Mouse (Mus musculus): ENCODE data around the gene Abcg3.
"Not testable (repeated sequence)": the region's sequence is repeated elsewhere in the genome, so short reads cannot be mapped to it uniquely, and the experiment has no call there.

The Abcg3 gene

GRCm38 (mm10) chr5:104982535-104982934 lies at the start of gene Abcg3:
Abcg3 (minus strand) TSS chr5:104982718.
- no peak for DNase-seq (ENCODE audit: extremely low read depth, insufficient read length, low spot score)

- no peak for DNase-seq (ENCODE audit: extremely low read depth, insufficient read length, low spot score)
These were observed 30.0 kb upstream of the Abcg3 start for GRCm38 (mm10) chr5:105012551-105012950.

GRCm38 (mm10) chr5:105011570-105011969 lies 29.1 kb upstream of the Abcg3 start:
- no peak for DNase-seq (ENCODE audit: extremely low read depth, insufficient read length, low spot score)

- no peak for DNase-seq (ENCODE audit: extremely low read depth, insufficient read length, low spot score)
These were observed 27.9 kb upstream of the Abcg3 start for GRCm38 (mm10) chr5:105010376-105010775.

DNA sequence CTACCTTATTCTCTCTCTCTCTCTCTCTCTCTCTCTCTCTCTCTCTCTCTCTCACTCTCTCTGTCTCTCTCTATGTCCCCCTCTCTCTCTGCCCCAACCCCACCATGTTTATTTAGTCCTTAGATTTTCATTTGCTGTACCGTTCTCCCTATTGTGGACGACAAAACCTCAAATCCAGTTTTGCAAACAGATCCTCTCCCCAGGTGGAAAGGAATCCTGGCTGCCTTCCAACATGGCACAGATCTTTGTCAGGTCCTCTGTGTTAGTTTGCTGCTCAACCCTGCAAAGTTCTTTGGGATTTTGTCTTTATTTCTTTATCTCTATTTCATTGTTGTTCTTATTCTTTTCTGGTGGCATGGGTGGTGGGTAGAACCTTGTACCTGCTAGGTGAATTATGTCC lies 6.9 kb upstream of the Abcg3 start:
- DNase-seq (ENCODE audit: extremely low read depth, insufficient read length, low spot score), result no peak

DNA sequence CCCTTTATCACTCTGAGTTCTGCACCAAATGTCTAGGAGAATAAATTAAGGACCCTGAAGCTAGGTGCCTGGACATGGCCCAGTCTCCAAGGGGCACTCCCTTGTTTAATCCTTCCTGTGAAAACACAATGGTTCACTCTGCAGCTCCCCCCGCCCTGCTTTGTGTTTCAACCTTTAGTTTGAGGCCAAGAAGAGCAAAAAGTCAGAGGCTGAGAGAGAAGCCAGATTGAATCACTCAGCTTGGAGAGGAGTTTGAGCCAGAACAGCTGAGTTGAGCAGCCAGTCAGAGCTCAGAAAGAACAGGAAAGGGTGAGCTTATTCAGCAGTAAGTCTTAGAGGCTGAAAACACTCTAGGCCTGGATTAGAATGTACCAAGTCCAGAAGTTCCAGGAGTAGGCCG lies 5.5 kb upstream of the Abcg3 start:
- DNase-seq (ENCODE audit: extremely low read depth, insufficient read length, low spot score), result no peak

DNA sequence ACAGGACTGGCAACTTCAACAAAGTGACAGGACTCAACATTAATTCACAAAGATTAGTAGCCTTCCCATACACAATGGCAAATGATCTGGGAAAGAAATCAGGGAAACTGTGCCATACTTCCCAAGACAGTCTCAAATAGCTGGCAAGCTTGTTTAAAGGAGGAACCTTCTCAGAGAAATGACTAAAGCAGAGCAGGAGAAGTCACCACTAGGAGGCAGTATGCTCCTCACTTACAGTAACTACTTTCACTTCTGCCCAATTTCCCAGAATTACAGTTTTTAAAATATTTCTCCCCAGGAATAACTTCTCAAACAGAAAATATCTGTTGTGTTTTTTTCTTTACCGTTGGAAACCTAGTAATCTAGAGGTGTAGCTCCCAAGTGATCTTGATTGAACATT lies 4.2 kb upstream of the Abcg3 start:
- DNase-seq (ENCODE audit: extremely low read depth, insufficient read length, low spot score), result no peak

- DNase-seq (ENCODE audit: extremely low read depth, insufficient read length, low spot score), result no peak
These were observed 3.4 kb downstream of the Abcg3 start for GRCm38 (mm10) chr5:104979040-104979513.

DNA sequence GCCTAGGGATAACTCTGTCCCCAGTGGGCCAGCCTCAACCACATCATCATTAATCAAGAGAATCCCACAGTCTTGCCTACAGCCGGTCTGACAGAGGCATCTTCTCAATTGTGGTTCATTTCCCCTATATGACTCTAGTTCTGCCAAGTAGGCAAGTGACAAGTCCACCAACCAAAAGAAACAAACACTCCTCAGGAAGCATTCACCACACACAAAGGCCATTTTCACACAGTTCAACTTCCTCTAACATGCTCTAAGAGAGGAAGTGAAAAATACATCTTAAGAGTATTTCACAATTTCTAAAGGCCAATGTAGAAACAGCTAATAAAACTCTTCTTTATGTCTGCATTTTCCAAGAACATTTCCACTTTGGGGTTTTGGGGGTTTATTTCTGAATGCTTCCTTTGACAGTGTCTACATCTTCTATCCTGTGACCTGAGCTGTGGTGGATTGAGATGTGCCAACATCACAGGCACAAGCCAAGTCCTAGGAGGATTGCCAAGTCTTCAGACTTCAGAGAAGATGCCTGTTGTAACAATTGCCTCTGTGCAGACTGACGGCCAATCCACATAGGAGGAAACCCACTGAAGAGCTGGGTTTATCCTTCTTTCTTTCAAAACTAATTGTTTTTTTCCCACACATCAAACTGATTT lies 24.3 kb downstream of the Abcg3 start:
- DNase-seq (ENCODE audit: extremely low read depth, insufficient read length, low spot score), result no peak

- DNase-seq (ENCODE audit: extremely low read depth, insufficient read length, low spot score), result no peak
These were observed 27.3 kb downstream of the Abcg3 start for GRCm38 (mm10) chr5:104955208-104955607.

DNA sequence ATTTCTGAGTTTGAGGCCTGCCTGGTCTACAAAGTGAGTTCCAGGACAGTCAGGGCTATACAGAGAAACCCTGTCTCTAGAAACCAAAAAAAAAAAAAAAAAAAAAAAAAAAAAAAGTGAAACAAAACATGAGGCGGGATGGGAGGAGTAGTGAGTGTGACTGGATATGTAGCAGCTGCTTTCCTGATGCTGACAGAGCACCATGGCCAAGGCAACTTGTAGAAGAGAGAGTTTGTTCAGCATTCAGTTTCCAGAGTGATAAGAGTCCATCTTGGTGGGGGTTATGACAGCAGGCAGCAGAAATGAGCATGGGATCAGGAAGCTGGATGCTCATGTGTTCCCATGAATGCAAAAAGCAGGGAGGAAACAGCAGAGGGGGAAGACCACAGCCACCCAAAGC lies 35.6 kb downstream of the Abcg3 start:
- no peak for DNase-seq (ENCODE audit: extremely low read depth, insufficient read length, low spot score)

DNA sequence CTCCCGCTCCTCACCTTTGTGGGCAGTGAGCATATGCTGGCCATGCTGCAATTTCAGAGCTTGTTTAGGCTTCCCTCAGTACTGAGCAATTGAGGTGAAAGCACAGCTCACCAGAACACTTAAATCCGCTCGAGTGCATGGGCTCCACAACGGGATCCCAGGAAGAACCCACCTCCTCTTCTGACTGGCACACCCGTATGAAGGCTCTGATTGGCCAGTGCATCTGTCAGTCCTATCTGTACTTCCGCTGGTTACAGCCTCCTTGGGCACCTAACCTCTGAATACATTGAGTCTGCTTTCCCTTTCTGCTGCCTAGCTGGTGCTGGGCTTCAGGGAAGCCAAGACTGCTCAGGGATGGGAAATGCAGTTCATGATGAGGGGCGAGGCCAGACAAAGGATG lies 48.4 kb downstream of the Abcg3 start:
- peak; percentile 75 for DNase-seq (ENCODE audit: extremely low read depth, insufficient read length, low spot score)

DNA sequence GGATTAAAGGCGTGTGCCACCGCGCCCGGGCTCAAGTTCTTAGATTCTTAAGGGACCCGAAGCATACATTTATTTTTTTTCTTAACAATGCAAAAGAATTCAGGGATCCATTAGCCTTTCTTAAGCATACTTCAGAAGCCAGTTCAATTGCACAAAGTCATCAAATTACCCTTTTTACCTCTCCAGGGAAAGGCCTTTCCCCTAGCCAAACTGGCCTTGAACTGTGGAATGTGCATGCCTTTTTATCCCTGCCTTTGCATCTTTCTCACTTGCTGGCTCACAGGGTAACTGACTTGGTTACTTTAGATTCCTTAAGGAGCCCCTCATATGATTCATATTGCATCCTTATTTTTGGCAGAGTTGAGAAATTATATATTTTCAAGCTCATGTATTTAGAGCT lies 76.0 kb downstream of the Abcg3 start:
- DNase-seq (ENCODE audit: extremely low read depth, insufficient read length, low spot score), result not testable (repeated sequence)
